Mouse (Mus musculus) liver, embryonic 14.5 days (tissue): ENCODE results near the gene Dapk1.

Experiments used
- CTCF ChIP-seq: IDR thresholded peaks from 2 replicates; pipeline ENCODE4 v1.5.1; 2016; ENCODE audit warnings: antibody characterized with exemption, low read depth, control low read depth
- EP300 ChIP-seq: IDR thresholded peaks from 2 replicates; pipeline ENCODE4 v1.6.1; 2016; ENCODE audit warnings: antibody characterized with exemption, low read depth

DNA sequence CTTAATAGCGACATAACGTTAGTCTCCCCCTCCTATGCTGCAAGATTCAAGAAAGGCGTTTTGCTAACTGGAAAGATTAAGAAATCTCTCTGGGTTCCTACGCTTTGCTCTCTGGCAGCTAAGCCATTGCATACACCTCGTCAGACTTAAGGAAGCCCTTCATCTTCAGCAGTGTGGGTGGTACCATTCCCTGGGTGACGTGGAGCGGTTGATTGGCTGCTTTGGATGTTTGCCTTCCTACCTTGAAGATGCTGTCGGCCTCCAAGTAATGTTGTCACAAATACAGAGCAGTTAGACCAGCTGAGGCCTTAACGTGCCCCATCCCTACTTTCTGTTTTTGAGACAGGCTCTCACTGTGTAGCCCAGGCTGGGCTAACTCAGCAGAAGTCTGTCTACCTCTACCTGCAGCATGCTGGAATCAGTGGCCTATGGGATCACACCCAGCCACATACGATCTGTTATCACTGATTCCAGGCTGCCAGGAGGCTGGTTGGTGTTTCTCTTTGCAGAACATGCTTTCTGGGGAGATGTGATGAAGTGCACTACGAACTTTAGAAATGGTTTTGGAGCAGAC, 37.8 kb downstream of the Dapk1 start:
- TF ChIP-seq CTCF (no peak), EP300 (no peak)
